Mouse (Mus musculus): ENCODE measurements around the gene Epop. TPM values are rescaled to one million over a fixed set of nuclear protein-coding genes. Genes with fewer than 3 reads are reported as not detected.

The Epop gene
- 3.3 TPM for polyA plus RNA-seq (2012; fragmentation: generic; extraction: Trizol)

- peak within 1 kb of the TSS; percentile 19 for H3ac ChIP-seq (ENCODE audit: control insufficient read depth, insufficient read length)
- no peaks in the 10 kb centered on the region for H3K36me3 ChIP-seq (ENCODE audit: control insufficient read depth, insufficient read depth)
- TF ChIP-seq POLR2A (IDR thresholded peaks at IDR 0.05; ENCODE audit: insufficient read length, low read depth) = peak; percentile 57
- TF ChIP-seq TCF3 (IDR thresholded peaks at IDR 0.05; ENCODE audit: insufficient read length, low read depth) = no peak
- peak; percentile 64 for TF ChIP-seq MAX (IDR thresholded peaks at IDR 0.05; ENCODE audit: low read depth)
- H3K4me2 ChIP-seq (ENCODE audit: low read depth) = peak within 1 kb of the TSS; percentile 95
- no peak within 1 kb of the TSS for H3K4me3 ChIP-seq
- no peaks in the 10 kb centered on the region for H3K79me2 ChIP-seq (ENCODE audit: control insufficient read depth, insufficient read depth)
- peaks cover 20% of the 10 kb centered on the region for H3K27me3 ChIP-seq (ENCODE audit: control insufficient read depth, insufficient read depth, insufficient read length)
These were observed at the start of gene Epop for GRCm38 (mm10) chr11:97629576-97629975. Gene Epop, minus strand, starts transcription at chr11:97629702.

- no peak overlapping the region for H3ac ChIP-seq (ENCODE audit: control insufficient read depth, insufficient read length)
These were observed 48.8 kb upstream of the Epop start for GRCm38 (mm10) chr11:97678301-97678700.

GRCm38 (mm10) chr11:97677842-97678241 is 48.3 kb upstream of the Epop start:
- TF ChIP-seq USF1 (IDR thresholded peaks at IDR 0.05; ENCODE audit: low read depth) (no peak), MYOG (IDR thresholded peaks at IDR 0.05; ENCODE audit: control insufficient read depth in 1 of 3, insufficient read depth in 1 of 3, insufficient read length in 2 of 3, low read depth in 2 of 3) (no peak), POLR2AphosphoS2 (IDR thresholded peaks at IDR 0.05; ENCODE audit: insufficient read length, low read depth) (no peak), E2F4 (IDR thresholded peaks at IDR 0.05; ENCODE audit: insufficient read depth) (no peak), TCF12 (IDR thresholded peaks at IDR 0.05; ENCODE audit: insufficient read depth, poor library complexity, severe bottlenecking) (no peak), TCF3 (IDR thresholded peaks at IDR 0.05; ENCODE audit: insufficient read length, low read depth) (no peak), MYOD1 (IDR thresholded peaks at IDR 0.05; ENCODE audit: control insufficient read depth in 1 of 3, insufficient read length in 2 of 3, low read depth in 2 of 3) (no peak), SRF (IDR thresholded peaks at IDR 0.05; ENCODE audit: control insufficient read depth, insufficient read length, low read depth) (no peak), MAX (IDR thresholded peaks at IDR 0.05; ENCODE audit: low read depth) (no peak), REST (IDR thresholded peaks at IDR 0.05; ENCODE audit: insufficient read depth, insufficient read length) (no peak), POLR2A (IDR thresholded peaks at IDR 0.05; ENCODE audit: insufficient read length, low read depth) (no peak), CEBPB (IDR thresholded peaks at IDR 0.05; ENCODE audit: insufficient read depth, poor library complexity, severe bottlenecking) (no peak)
- H3ac ChIP-seq (ENCODE audit: control insufficient read depth, insufficient read length) = no peak overlapping the region

More at GRCm38 (mm10) chr11:97678301-97678700, 48.8 kb upstream of the Epop start:
- Histone ChIP-seq H3K4me3 (no peak overlapping the region), H3K27me3 (ENCODE audit: control insufficient read depth, insufficient read depth, insufficient read length) (no peaks in the 10 kb centered on the region), H3K4me2 (ENCODE audit: low read depth) (no peak overlapping the region), H3K36me3 (ENCODE audit: control insufficient read depth, insufficient read depth) (peaks cover 8% of the 10 kb centered on the region), H3K79me2 (ENCODE audit: control insufficient read depth, insufficient read depth) (no peaks in the 10 kb centered on the region)
- no peak for TF ChIP-seq TCF3 (IDR thresholded peaks at IDR 0.05; ENCODE audit: insufficient read length, low read depth)
- no peak for TF ChIP-seq USF1 (IDR thresholded peaks at IDR 0.05; ENCODE audit: low read depth)
- no peak for TF ChIP-seq TCF12 (IDR thresholded peaks at IDR 0.05; ENCODE audit: insufficient read depth, poor library complexity, severe bottlenecking)
- no peak for TF ChIP-seq REST (IDR thresholded peaks at IDR 0.05; ENCODE audit: insufficient read depth, insufficient read length)

DNA sequence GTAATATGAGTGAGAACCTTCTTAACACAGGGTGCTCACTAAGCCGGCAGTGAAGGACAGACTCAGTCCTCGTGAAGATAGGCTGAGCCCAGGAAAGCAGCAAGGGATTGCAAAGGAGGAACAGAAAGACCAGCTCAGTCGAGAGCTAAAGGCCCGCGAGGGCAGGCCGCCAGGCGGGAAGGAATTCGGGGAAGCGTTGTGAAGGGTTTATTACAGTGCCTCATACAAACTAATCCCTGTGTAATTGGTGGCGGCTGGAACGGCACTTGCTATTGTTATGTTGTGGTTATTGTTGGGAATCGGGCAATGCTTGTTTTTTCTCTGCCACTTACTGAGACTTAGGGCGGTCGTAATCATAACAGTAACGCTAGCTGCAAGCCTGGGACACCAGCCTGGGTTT is 47.9 kb upstream of the Epop start:
- Histone ChIP-seq H3K4me3 (no peak overlapping the region), H3K27me3 (ENCODE audit: control insufficient read depth, insufficient read depth, insufficient read length) (no peaks in the 10 kb centered on the region), H3K79me2 (ENCODE audit: control insufficient read depth, insufficient read depth) (no peaks in the 10 kb centered on the region), H3K36me3 (ENCODE audit: control insufficient read depth, insufficient read depth) (peaks cover 10% of the 10 kb centered on the region), H3ac (ENCODE audit: control insufficient read depth, insufficient read length) (no peak overlapping the region), H3K4me2 (ENCODE audit: low read depth) (no peak overlapping the region)
- TF ChIP-seq MYOG (IDR thresholded peaks at IDR 0.05; ENCODE audit: control insufficient read depth in 1 of 3, insufficient read depth in 1 of 3, insufficient read length in 2 of 3, low read depth in 2 of 3) (no peak), REST (IDR thresholded peaks at IDR 0.05; ENCODE audit: insufficient read depth, insufficient read length) (no peak), POLR2A (IDR thresholded peaks at IDR 0.05; ENCODE audit: insufficient read length, low read depth) (no peak), POLR2AphosphoS2 (IDR thresholded peaks at IDR 0.05; ENCODE audit: insufficient read length, low read depth) (no peak), E2F4 (IDR thresholded peaks at IDR 0.05; ENCODE audit: insufficient read depth) (no peak), MAX (IDR thresholded peaks at IDR 0.05; ENCODE audit: low read depth) (no peak), CEBPB (IDR thresholded peaks at IDR 0.05; ENCODE audit: insufficient read depth, poor library complexity, severe bottlenecking) (no peak), USF1 (IDR thresholded peaks at IDR 0.05; ENCODE audit: low read depth) (no peak), MYOD1 (IDR thresholded peaks at IDR 0.05; ENCODE audit: control insufficient read depth in 1 of 3, insufficient read length in 2 of 3, low read depth in 2 of 3) (no peak), TCF12 (IDR thresholded peaks at IDR 0.05; ENCODE audit: insufficient read depth, poor library complexity, severe bottlenecking) (no peak), SRF (IDR thresholded peaks at IDR 0.05; ENCODE audit: control insufficient read depth, insufficient read length, low read depth) (no peak)

More at GRCm38 (mm10) chr11:97677842-97678241, 48.3 kb upstream of the Epop start:
- Histone ChIP-seq H3K79me2 (ENCODE audit: control insufficient read depth, insufficient read depth) (no peaks in the 10 kb centered on the region), H3K4me3 (no peak overlapping the region), H3K4me2 (ENCODE audit: low read depth) (no peak overlapping the region), H3K27me3 (ENCODE audit: control insufficient read depth, insufficient read depth, insufficient read length) (no peaks in the 10 kb centered on the region), H3K36me3 (ENCODE audit: control insufficient read depth, insufficient read depth) (peaks cover 8% of the 10 kb centered on the region)

DNA sequence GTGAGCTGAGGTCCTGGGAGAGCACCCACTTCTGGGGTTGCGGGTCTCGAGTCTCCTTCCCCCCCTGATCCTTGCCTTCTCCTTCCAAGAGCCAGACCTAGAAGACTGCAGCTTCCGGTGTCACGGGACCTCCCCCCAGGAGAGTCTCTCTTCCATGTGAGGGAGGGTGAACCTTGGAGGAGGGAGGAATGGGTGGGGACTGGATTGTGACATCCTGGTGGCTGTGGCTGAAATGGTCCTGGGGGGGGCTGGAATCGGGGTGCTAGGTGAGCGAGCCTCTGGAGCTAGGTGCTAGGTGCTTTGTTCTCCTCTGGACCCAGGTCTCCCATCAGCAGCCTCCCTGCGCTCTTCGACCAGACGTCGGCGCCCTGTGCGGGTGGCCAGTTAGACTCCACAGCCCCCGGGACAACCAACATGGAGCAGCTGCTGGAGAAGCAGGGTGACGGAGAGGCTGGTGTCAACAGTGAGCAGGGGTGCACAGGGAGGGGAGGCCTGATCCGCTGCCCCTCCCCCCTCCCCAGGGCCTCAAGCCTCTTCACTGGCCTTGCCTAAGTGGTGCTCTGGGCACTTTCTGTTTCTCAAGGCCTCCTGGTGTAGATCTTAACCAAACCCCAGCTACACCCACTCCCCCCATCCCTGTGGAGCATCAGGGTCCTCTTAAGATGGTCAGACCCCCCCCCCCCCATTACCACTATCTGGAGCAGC is 46.7 kb upstream of the Epop start:
- TF ChIP-seq CEBPB (IDR thresholded peaks at IDR 0.05; ENCODE audit: insufficient read depth, poor library complexity, severe bottlenecking) (no peak), REST (IDR thresholded peaks at IDR 0.05; ENCODE audit: insufficient read depth, insufficient read length) (no peak), POLR2A (IDR thresholded peaks at IDR 0.05; ENCODE audit: insufficient read length, low read depth) (no peak), MYOG (IDR thresholded peaks at IDR 0.05; ENCODE audit: control insufficient read depth in 1 of 3, insufficient read depth in 1 of 3, insufficient read length in 2 of 3, low read depth in 2 of 3) (no peak), TCF12 (IDR thresholded peaks at IDR 0.05; ENCODE audit: insufficient read depth, poor library complexity, severe bottlenecking) (no peak)
- H3K4me3 ChIP-seq = no peak overlapping the region
- no peak overlapping the region for H3K4me2 ChIP-seq (ENCODE audit: low read depth)
- H3K79me2 ChIP-seq (ENCODE audit: control insufficient read depth, insufficient read depth) = no peaks in the 10 kb centered on the region
- H3K36me3 ChIP-seq (ENCODE audit: control insufficient read depth, insufficient read depth) = peaks cover 16% of the 10 kb centered on the region
- no peaks in the 10 kb centered on the region for H3K27me3 ChIP-seq (ENCODE audit: control insufficient read depth, insufficient read depth, insufficient read length)
- H3ac ChIP-seq (ENCODE audit: control insufficient read depth, insufficient read length) = no peak overlapping the region
